Mouse (Mus musculus): Measurements from ENCODE around the gene Ascl4.

Ascl4 gene

GRCm38 (mm10) chr10:85969894-85970620 lies 42.6 kb downstream of the Ascl4 start:
- DNase-seq (ENCODE audit: low spot score), result no peak

- DNase-seq (ENCODE audit: low spot score), result no peak
Observed at GRCm38 (mm10) chr10:85971826-85972225, 44.3 kb downstream of the Ascl4 start.

GRCm38 (mm10) chr10:85972915-85973314 lies 45.4 kb downstream of the Ascl4 start:
- DNase-seq (ENCODE audit: low spot score), result no peak

- no peak for DNase-seq (ENCODE audit: low spot score)
Observed at GRCm38 (mm10) chr10:85989412-85990115, 62.1 kb downstream of the Ascl4 start.

- no peak for DNase-seq (ENCODE audit: low spot score)
Observed at GRCm38 (mm10) chr10:85992412-85992811, 64.9 kb downstream of the Ascl4 start.

GRCm38 (mm10) chr10:85993836-85994235 lies 66.4 kb downstream of the Ascl4 start:
- DNase-seq (ENCODE audit: low spot score), result no peak

GRCm38 (mm10) chr10:85994543-85995104 lies 67.1 kb downstream of the Ascl4 start:
- no peak for DNase-seq (ENCODE audit: low spot score)
